Mouse (Mus musculus) kidney, adult 11 months (tissue): ENCODE measurements around the gene Tomm40.

Source experiments
- DNase-seq: peaks from one replicate; pipeline ENCODE4 v3.0.0; 2022

Gene Tomm40

GRCm38 (mm10) chr7:19715239-19716054 lies at the start of gene Tomm40:
TSS of gene Tomm40 (minus strand) at chr7:19715438.
- DNase-seq = peak; percentile 100

GRCm38 (mm10) chr7:19764581-19764980 lies 49.3 kb upstream of the Tomm40 start:
- DNase-seq = no peak

GRCm38 (mm10) chr7:19763829-19764477 lies 48.7 kb upstream of the Tomm40 start:
- DNase-seq = no peak

- DNase-seq = no peak
Observed at GRCm38 (mm10) chr7:19762283-19762682, 47.0 kb upstream of the Tomm40 start.

GRCm38 (mm10) chr7:19760021-19760420 lies 44.8 kb upstream of the Tomm40 start:
- DNase-seq = peak; percentile 46

- DNase-seq = no peak
Observed at GRCm38 (mm10) chr7:19758623-19759022, 43.4 kb upstream of the Tomm40 start.

- DNase-seq = peak; percentile 63
Observed at GRCm38 (mm10) chr7:19755851-19756786, 40.9 kb upstream of the Tomm40 start.

GRCm38 (mm10) chr7:19755008-19755407 lies 39.8 kb upstream of the Tomm40 start:
- DNase-seq = no peak

GRCm38 (mm10) chr7:19754065-19754464 lies 38.8 kb upstream of the Tomm40 start:
- DNase-seq = no peak

GRCm38 (mm10) chr7:19753587-19753986 lies 38.3 kb upstream of the Tomm40 start:
- DNase-seq = no peak

GRCm38 (mm10) chr7:19752652-19753051 lies 37.4 kb upstream of the Tomm40 start:
- DNase-seq = no peak

- no peak for DNase-seq
Observed at GRCm38 (mm10) chr7:19751070-19751383, 35.8 kb upstream of the Tomm40 start.

- peak; percentile 90 for DNase-seq
Observed at GRCm38 (mm10) chr7:19750217-19751069, 35.2 kb upstream of the Tomm40 start, which contains the start of gene Nectin2. TSS of gene Nectin2 (minus strand) at chr7:19750483.

GRCm38 (mm10) chr7:19749389-19750216 lies 34.4 kb upstream of the Tomm40 start:
- DNase-seq = peak; percentile 99

- no peak for DNase-seq
Observed at GRCm38 (mm10) chr7:19748219-19749195, 33.3 kb upstream of the Tomm40 start.

- DNase-seq = peak; percentile 84
Observed at GRCm38 (mm10) chr7:19747420-19748218, 32.4 kb upstream of the Tomm40 start.

- DNase-seq = no peak
Observed at GRCm38 (mm10) chr7:19746426-19747201, 31.4 kb upstream of the Tomm40 start.

- DNase-seq = no peak
Observed at GRCm38 (mm10) chr7:19745971-19746370, 30.7 kb upstream of the Tomm40 start.
